Mouse (Mus musculus) c-Kit-positive CD71-positive TER-119-negative erythroid progenitor cells, embryonic 14.5 days (primary cell): ENCODE data around the gene Hhipl1.

Experiments
- DNase-seq: peaks from one replicate; pipeline ENCODE4 v3.0.0-alpha.2; 2013; ENCODE audit warnings: low read depth

Hhipl1 gene

GRCm38 (mm10) chr12:108313244-108313772 is 7.2 kb downstream of the Hhipl1 start:
- no peak for DNase-seq

- DNase-seq, result no peak
These were observed 9.7 kb downstream of the Hhipl1 start for GRCm38 (mm10) chr12:108315818-108316217.

DNA sequence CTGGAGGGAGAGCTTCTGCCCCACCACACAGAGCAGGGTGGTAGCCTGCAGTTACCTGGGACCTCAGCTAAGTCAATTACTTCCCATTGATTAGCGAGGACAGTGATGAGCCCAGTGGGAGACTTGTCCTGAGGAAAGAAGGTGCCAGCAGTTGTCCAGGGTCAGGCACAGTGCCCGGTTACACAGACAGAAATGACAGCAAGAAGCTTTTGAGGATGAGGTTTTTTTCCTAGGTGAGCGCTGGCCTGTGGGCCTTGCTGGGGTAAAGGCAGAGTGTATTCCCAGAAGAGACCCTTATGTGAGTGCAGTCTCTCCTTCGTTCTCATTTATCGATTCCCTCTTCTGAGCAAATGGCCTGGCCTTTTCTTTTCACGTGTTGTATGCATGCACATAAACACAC is 10.6 kb downstream of the Hhipl1 start:
- DNase-seq, result no peak

DNA sequence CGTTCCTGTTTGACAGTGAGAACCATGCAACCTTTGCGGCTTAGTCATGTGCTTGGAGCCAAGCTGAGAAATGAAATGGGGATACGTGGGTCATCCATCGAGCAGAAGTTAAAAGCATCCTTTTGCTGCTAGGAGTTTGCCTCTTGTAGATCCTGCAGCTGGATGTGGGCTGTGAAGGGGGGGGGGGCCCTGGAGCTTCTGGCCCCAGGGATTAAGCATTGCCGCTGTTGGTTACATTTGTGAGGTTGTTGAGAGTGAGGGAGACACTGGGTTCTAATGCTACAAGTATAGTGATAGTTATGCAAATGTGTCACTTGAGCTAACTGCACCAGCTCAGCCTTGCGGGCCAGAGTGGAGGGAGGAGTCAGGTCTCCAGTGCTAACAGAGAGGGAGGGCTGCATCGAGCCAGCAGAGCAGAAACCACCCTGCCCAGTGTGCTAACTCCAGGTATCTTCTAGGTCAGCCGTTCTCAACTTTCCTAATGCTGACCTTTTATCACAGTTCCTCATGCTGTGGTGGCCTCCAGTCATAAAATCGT is 11.2 kb downstream of the Hhipl1 start:
- no peak for DNase-seq

DNA sequence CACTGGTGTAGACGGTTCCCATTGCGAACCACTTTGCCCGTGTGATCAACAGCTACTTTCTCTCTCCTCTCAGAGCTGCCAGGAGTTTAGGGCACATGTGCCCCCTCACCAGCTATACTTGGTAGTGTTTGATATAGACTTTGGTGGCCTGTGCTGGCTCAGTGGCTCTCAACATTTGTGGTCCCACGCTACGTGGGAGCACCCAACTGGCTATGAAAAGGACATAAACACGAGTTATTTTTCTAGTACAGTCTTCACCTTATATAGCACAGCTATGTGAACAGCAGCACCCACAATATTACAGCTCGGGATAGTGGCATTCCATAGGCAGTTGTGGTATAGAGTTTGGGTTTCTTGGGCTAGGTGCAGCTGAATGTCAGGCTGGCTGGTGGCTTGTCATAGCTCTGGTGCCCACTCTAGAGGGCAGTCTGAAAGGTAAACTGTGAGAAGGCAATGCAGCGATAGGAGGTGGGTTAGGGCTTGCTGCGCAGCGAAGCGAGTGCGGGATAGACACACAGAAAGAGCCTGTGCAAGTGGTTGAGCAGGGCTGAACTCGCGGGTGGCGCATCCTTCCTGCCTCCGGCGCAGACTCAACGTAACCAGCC is 11.9 kb downstream of the Hhipl1 start:
- DNase-seq, result no peak

- no peak for DNase-seq
These were observed 12.4 kb downstream of the Hhipl1 start for GRCm38 (mm10) chr12:108318499-108318898.

DNA sequence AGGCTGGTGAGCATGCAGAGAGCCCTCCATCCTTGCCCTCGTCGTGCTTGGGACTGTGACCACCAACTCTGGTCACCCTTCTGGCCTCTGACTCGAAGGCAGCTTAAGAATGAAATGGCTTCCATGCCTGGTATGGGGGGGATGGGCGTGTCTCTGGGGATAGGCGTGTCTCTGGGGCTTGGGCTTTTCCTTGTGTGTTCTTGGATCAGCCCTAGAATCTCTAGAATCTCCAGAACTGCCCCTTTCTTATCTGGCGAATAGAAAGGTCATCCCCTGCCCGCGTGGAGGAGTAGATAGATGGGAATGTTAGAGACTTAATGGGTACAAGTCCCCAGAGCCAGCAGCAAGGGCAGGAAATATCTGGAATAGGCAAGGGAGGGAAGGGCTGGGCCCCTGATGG is 14.0 kb downstream of the Hhipl1 start:
- DNase-seq, result no peak

- DNase-seq, result no peak
These were observed 20.3 kb downstream of the Hhipl1 start for GRCm38 (mm10) chr12:108326401-108326800.

GRCm38 (mm10) chr12:108327889-108328491 is 21.9 kb downstream of the Hhipl1 start:
- no peak for DNase-seq

DNA sequence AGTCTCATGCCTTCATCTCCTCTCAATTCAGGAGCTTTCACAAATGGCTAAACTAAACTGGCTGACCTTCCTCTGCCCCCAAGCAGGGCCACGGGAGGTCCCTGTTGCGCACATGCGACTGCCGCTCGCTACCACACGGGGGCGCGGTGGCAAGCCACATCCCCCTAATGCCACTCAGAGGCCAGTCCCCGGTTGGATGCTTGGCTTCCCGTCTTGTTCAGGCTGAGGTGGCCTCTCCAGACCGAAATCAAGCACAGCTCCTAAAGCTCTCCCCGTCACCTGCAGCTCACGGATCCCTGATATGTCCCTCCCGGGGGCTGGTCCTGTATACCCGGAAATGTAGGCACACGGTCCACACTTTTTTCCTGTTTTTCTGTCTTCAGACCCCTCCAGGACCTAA is 27.0 kb downstream of the Hhipl1 start:
- peak; percentile 48 for DNase-seq

- no peak for DNase-seq
These were observed 27.4 kb downstream of the Hhipl1 start for GRCm38 (mm10) chr12:108333481-108333882.

DNA sequence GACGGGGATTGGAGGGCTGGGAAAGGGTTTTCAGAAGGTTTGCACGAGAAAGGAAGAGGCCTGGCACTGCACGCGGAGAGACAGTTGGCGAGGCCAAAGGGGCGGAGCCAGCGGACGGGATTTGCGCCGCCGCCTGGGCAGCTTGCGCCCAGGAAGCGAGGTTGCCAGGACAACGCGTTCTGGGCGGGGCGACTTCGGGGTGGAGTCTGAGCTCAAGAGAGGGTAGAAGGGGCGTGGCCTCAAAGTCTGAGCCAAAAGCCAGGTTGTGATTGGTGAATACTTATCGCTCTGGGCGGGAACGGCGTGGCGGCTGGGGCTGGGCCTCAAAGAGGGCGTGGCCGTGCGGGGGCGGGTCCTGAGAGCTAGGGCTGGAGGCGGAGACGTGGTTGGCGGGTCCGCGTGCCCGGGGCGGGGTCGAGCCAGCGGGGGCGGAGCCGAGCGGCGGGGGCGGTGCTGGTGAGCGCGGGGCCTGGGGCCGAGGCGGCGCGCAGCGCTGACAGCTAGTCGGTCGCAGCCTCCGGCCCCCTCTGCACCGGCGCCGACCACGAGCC is 27.9 kb downstream of the Hhipl1 start, which contains the start of gene Cyp46a1:
Gene Cyp46a1 (plus strand): TSS at position 487 of the 551 bp plus-strand sequence.
- peak; percentile 91 for DNase-seq

- DNase-seq, result no peak
These were observed 28.5 kb downstream of the Hhipl1 start for GRCm38 (mm10) chr12:108334529-108334928.

DNA sequence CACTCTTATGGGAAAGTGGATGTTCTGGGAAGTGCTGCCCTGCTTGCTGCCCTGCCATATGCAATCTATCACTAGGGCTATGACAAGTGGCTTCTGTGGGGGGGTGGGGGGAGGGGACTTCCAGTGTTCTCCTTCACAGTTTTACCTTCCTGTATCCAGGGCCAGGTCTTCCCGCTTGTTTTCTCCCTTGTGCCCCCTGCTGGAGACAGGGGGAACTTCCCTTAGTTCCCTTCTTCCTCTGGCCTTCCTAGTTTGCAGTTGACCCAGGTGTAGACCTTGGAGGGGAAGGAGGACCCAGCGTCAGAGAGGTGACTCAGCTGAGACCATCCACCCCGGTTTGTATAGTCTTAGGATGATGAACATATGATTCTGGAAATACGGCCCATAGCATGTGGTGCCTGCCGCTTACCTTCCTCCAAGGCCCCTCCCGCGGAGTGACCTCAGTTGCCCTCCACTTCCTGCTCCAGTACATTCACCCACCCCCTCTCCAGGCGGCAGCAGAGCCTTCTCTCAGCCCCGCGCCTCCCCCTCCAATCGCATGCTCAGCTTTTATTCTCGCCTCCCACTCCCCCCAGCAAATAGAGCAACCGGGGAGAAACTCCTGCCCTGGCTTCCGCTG is 32.6 kb downstream of the Hhipl1 start:
- DNase-seq, result peak; percentile 10

DNA sequence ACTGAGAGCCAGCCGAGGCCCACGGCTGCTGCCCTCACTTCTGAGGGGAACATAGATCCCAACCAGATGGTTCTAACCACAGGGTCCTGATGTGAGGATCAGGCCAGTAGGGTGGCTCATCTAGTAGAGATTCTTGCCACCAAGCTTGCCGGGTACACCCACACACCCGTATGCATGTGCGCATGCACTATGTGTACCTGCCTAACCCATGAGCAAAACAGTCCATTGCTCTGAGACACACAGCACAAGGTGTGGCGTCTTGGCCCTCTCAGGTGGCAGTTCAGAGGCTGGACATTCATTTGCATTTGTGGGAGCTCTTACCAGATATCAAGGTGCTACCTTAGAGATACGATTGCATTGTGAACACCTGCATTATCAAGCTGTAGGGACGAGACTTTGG is 42.1 kb downstream of the Hhipl1 start:
- no peak for DNase-seq

DNA sequence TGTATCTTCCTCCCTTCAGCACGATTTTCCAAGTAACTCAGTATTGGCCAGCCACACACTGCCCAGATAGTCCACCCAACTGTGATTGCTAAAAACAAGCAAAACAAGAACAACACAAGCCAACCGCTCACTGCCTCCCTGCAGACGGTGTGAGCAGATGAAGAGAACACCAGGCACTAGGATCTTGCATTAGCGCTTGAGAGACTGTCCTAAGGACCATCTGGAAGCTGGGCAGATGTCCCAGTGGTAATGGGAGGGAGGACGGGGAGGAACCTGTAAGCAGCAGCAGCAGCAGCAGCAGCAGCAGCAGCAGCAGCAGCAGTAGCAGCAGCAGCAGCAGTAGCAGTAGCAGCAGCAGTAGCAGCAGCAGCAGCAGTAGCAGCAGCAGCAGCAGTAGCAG is 43.0 kb downstream of the Hhipl1 start:
- no peak for DNase-seq

GRCm38 (mm10) chr12:108350931-108351330 is 44.9 kb downstream of the Hhipl1 start:
- no peak for DNase-seq

- DNase-seq, result no peak
These were observed 46.5 kb downstream of the Hhipl1 start for GRCm38 (mm10) chr12:108352371-108353136.

DNA sequence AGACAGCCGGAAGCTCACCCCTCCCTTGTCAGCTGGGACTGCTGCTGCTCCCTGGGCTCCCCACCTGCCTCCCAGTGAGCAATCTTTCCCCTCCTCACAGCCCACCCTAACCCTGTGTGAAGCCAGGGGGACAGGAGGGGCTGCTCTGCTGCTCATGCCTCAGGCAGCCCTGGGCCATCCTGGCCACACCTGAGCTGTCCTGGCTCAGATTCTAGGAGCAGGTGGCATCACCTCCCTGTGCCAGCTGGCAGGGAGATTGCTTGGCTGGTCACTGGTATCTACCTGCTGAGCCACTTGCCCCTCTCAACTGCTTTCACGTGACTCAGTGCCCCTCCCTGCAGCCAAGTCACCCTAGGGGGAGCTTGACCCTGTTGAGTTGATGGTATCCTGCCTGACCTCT is 48.2 kb downstream of the Hhipl1 start:
- DNase-seq, result no peak

DNA sequence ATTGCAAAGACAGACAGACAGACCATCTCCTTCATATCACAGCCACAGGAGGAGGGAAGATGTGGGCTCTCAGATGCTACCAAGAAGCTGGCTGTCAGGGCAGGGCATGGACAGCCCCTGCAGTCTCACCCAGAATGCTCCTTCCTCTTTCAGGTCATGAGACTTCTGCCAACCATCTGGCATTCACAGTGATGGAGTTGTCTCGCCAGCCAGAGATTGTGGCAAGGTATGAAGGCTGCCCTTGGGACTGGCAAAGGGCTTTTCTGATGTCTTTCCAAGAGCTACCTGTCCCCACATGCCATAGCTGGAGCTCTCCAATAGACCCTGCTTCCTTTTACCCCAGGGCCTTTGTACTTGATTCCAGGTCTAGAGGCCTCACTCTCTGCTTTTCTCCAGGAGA is 49.2 kb downstream of the Hhipl1 start:
- no peak for DNase-seq

- no peak for DNase-seq
These were observed 49.9 kb downstream of the Hhipl1 start for GRCm38 (mm10) chr12:108355986-108356385.

DNA sequence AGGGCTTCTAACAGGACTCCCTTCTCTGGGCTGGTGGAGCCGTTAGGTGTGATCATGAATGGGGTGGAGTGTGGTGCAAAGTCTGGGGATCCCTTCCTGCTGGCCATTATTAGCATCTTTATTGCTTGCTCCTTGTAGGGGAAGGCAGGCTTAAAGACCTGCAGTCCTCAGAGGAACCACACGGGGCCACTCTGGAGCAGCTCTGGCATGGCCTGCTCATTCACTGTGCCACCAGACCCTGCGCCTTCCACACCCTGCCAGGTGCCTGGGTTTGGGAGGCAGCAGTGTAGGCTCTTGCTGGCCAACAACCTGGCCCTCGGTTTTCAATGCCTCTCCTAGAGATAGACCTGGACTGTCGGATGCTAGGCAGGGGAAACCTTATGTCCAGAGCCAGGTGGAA is 57.7 kb downstream of the Hhipl1 start:
- peak; percentile 9 for DNase-seq
